Mouse (Mus musculus) bone marrow, adult 2 months (tissue): ENCODE measurements around the gene Zic1.

ENCODE experiments used
- CTCF ChIP-seq: fragments of 200-500 bp; IDR thresholded peaks from 2 replicates; pipeline ENCODE4 v1.5.1; 2011; ENCODE audit warnings: low read length, control low read depth; ENCODE audit not compliant: control insufficient read depth, insufficient read depth
- POLR2A ChIP-seq: fragments of 200-500 bp; IDR thresholded peaks from 2 replicates; pipeline ENCODE4 v1.6.1; 2011; ENCODE audit warnings: low read depth, mild to moderate bottlenecking, control low read depth, low read length, borderline replicate concordance; ENCODE audit not compliant: control insufficient read depth

DNA sequence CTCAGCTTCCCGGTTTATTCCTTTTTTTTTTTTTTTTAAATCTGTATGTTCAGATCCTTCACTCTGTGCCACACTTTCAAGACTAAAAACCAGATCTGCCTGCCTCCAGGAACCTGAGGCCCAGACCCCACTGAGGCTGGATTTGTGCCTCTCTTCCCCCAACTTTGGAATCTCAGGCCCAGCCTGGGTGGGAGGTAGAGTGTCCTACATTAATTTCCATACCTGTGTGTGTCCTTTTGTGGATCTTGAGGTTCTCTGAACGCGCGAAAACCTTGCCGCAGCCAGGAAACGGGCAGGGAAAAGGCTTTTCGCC, 1.8 kb downstream of the Zic1 start:
- TF ChIP-seq CTCF (no peak), POLR2A (no peak)
